Mouse (Mus musculus) inflammation-experienced regulatory T-cells, adult 6 months (primary cell): ENCODE results near the gene Ecsit. TPM values are rescaled to one million over a fixed set of nuclear protein-coding genes. Genes with fewer than 3 reads are reported as not detected.

Experiments
- ATAC-seq: one replicate; pipeline ENCODE4 v1.8.0; 2017
- polyA plus RNA-seq, 3 experiments: library from polyadenylated mRNA; unstranded; fragments of 100-300 nt; shearing (Covaris generic); gene quantifications; one replicate each; pipeline ENCODE4 v1.2.1; 2017

The Ecsit gene
- polyA plus RNA-seq, 3 experiments from 2014 or later: 27.7 to 40.0 (median 37.7) TPM

- peak; percentile 6 for ATAC-seq
Measured at GRCm38 (mm10) chr9:22050351-22050889, 34.8 kb downstream of the Ecsit start.

- no peak for ATAC-seq
Measured at GRCm38 (mm10) chr9:22049721-22050270, 35.4 kb downstream of the Ecsit start.

DNA sequence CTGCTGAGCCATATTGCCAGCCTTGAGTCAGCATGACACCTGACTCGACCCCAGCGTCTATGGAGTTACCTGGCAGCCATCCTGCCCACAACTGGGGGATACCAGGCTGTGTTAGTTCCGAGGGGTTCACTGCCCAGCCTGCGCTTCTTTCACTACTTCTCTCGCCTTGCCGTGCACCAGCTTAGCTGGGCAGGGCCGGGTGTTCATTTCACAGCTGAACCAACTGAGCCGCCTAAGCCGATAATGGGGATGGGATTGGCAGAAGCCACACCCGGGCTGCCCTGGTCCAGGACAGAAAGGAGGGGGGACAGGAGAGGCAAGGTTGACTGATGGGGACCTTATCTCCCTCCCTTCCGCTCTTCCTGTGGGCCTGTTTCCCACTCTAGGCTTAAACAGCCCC is 35.9 kb downstream of the Ecsit start:
- ATAC-seq: no peak

DNA sequence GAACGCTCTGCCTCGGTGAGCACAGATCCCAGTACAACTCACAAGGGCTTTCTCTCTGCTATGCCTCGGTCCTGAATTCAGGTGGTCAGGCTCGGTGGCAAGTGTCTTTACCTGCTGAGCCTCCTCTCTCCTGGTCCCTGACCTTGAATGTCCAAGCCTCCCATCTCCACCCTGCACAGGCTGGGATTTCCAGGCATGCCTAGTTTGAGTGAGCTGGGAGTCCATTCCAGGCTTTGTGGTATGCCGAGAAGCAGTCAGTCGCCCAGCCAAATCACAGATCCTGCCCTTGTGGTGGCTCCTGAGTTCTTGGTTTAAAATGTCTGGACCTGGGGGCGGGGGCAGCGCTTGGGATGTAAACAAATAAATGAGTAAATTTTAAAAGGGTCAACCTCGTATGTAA is 37.9 kb downstream of the Ecsit start:
- ATAC-seq: no peak

DNA sequence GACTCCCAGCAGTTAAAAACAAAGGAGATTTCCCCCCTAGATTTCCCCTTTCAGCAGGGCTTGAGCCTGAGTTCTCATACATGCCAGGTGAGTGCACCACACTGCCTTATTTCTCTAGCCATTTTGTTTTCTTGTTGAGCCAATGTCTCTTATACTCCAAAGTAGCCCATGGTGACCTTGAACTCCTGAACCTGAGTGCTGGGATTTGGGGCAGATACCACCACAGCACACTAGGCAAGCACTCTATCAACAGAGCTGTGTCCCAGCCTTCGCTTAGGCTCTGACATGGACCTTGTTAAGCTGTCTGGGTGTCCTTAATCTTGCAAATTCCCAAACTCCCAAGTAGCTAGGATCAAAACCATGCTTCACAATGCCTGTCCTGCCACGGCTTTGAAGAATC is 43.4 kb downstream of the Ecsit start:
- ATAC-seq: no peak

DNA sequence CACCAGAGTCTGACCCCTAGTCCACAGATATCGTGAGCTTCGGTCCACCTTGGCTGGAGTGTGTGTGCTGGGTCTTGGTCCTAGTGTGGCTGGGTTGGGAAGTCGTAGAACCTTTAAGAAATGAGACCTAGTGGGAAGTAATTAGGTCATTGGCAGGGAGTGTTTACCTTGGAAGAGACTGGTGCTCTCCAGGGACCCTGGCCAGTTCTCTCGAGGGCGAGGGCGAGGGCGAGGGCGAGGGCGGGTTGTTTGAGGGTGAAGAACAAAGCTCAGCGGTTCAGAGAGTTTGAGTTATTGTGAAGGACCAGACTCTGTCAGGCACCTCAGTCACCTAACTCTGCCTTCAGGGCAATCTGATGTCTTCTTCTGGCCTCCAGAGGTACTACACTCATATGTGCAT is 47.4 kb downstream of the Ecsit start:
- ATAC-seq: no peak

GRCm38 (mm10) chr9:22035300-22036044 is 49.8 kb downstream of the Ecsit start:
- ATAC-seq: no peak

- no peak for ATAC-seq
Measured at GRCm38 (mm10) chr9:22030386-22030785, 54.9 kb downstream of the Ecsit start.

GRCm38 (mm10) chr9:22028467-22028866 is 56.8 kb downstream of the Ecsit start:
- ATAC-seq: no peak

DNA sequence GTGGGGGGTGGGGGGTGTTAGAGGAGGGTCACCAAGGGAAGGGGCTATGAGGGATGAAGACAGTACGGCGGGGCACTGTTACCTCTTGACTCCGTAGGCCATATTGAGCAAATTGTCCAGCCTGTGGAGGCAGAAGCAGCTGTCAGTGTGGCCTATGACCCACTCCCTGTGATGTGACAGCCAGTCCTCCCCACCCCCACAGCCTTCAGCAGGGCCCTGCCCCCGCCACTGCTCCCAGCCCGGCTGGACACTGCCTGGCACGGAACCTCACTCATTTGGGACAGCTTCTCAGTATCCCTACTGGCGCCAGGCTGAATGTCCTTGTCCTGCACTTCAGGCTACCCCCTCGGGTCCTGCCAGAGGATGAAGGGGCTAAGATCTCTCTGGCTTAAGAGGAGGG is 60.6 kb downstream of the Ecsit start:
- ATAC-seq: no peak

Other genes with a start within 250 kb of the Ecsit start
- not detected for gene Angptl8, start 249.9 kb downstream of the Ecsit start, polyA plus RNA-seq
- 1 to 10 TPM; 1.7 to 2.1 (median 1.9) TPM for gene Dock6, start 232.8 kb downstream of the Ecsit start, polyA plus RNA-seq
- gene Rab3d, start 167.2 kb downstream of the Ecsit start, polyA plus RNA-seq: 1 to 10 TPM; 7.4 to 9.6 (median 8.9) TPM
- gene Ccdc159, start 158.0 kb downstream of the Ecsit start, polyA plus RNA-seq: not detected
- gene Tmem205, start 157.9 kb downstream of the Ecsit start, polyA plus RNA-seq: 10 to 100 TPM in 1 of 3 experiments, 1 to 10 TPM in 2; 8.8 to 11.1 (median 9.7) TPM
- 1 to 10 TPM in 1 of 3 experiments, under 1 TPM in 2; 0.26 to 1.2 (median 0.45) TPM for gene Plppr2, start 148.4 kb downstream of the Ecsit start, polyA plus RNA-seq
- gene Swsap1, start 129.7 kb downstream of the Ecsit start, polyA plus RNA-seq: 1 to 10 TPM; 3.6 to 6.2 (median 4.9) TPM
- under 1 TPM in 2 of 3 experiments, not detected in 1; 0.31 to 0.38 TPM for gene Epor, start 121.9 kb downstream of the Ecsit start, polyA plus RNA-seq
- gene Rgl3, start 96.0 kb downstream of the Ecsit start, polyA plus RNA-seq: not detected
- not detected for gene Ccdc151, start 82.8 kb downstream of the Ecsit start, polyA plus RNA-seq
- gene Prkcsh, start 82.6 kb downstream of the Ecsit start, polyA plus RNA-seq: 10 to 100 TPM; 30.8 to 47.7 (median 36.1) TPM
- gene Elavl3, start 33.4 kb downstream of the Ecsit start, polyA plus RNA-seq: not detected
- gene Gm49318, start 14.2 kb downstream of the Ecsit start, polyA plus RNA-seq: not detected
- 1 to 10 TPM; 2.9 to 7.0 (median 6.5) TPM for gene Zfp653, start 14.1 kb downstream of the Ecsit start, polyA plus RNA-seq
- under 1 TPM; 0.20 to 0.36 (median 0.32) TPM for gene Cnn1, start 13.8 kb upstream of the Ecsit start, polyA plus RNA-seq
- gene Elof1, start 31.7 kb upstream of the Ecsit start, polyA plus RNA-seq: 10 to 100 TPM; 76.4 to 98.9 (median 89.4) TPM
- 100 to 1,000 TPM; 155 to 257 (median 245) TPM for gene Acp5, start 50.3 kb upstream of the Ecsit start, polyA plus RNA-seq
- 10 to 100 TPM; 40.1 to 46.8 (median 43.2) TPM for gene Pigyl, start 71.4 kb upstream of the Ecsit start, polyA plus RNA-seq
- gene Zfp872, start 102.7 kb upstream of the Ecsit start, polyA plus RNA-seq: not detected
- 10 to 100 TPM; 39.0 to 42.2 (median 40.6) TPM for gene Zfp809, start 140.3 kb upstream of the Ecsit start, polyA plus RNA-seq
- gene Zfp599, start 174.5 kb upstream of the Ecsit start, polyA plus RNA-seq: 1 to 10 TPM; 5.2 to 8.8 (median 7.8) TPM
- gene Zfp810, start 222.2 kb upstream of the Ecsit start, polyA plus RNA-seq: 10 to 100 TPM; 10.7 to 21.5 (median 17.5) TPM